Mouse (Mus musculus) intestine, embryonic 14.5 days (tissue): Measurements from ENCODE around the gene Snx30. TPM values are rescaled to one million over a fixed set of nuclear protein-coding genes. Genes with fewer than 3 reads are reported as not detected.

Experiments used
- ATAC-seq: fragments of 200-750 bp; cut with Nextera tagmentation; replicated peaks from 2 replicates; pipeline ENCODE4 v1.8.0; 2017; ENCODE audit warnings: low read depth, moderate number of reproducible peaks, moderate TSS enrichment, moderate library complexity; ENCODE audit not compliant: low FRiP score, low TSS enrichment
- DNase-seq: peaks from one replicate; pipeline ENCODE4 v3.0.0-alpha.2; 2018; ENCODE audit warnings: low spot score
- H3K27ac ChIP-seq: fragments of 300-500 bp; sonication (generic); 2 replicates; pipeline ENCODE4 v1.5.1; 2014; ENCODE audit warnings: low read depth, mild to moderate bottlenecking, control low read depth
- H3K27me3 ChIP-seq: fragments of 300-500 bp; sonication (generic); replicated peaks from 2 replicates; pipeline ENCODE4 v1.6.1; 2014; ENCODE audit warnings: low read length, control low read depth; ENCODE audit not compliant: control insufficient read depth, insufficient read depth
- H3K36me3 ChIP-seq: fragments of 300-500 bp; sonication (generic); 2 replicates; pipeline ENCODE4 v1.6.1; 2014; ENCODE audit warnings: low read length, control low read depth; ENCODE audit not compliant: control insufficient read depth, insufficient read depth
- H3K4me1 ChIP-seq: fragments of 300-500 bp; sonication (generic); replicated peaks from 2 replicates; pipeline ENCODE4 v1.6.1; 2014; ENCODE audit warnings: low read length, control low read depth, mixed read lengths; ENCODE audit not compliant: control insufficient read depth, insufficient read depth
- H3K4me2 ChIP-seq: fragments of 300-500 bp; sonication (generic); 2 replicates; pipeline ENCODE4 v1.6.1; 2014; ENCODE audit warnings: low read length
- H3K4me3 ChIP-seq: fragments of 300-500 bp; sonication (generic); 2 replicates; pipeline ENCODE4 v1.5.1; 2014; ENCODE audit warnings: low read depth, low read length, control low read depth, mixed read lengths
- H3K9ac ChIP-seq: fragments of 300-500 bp; sonication (generic); 2 replicates; pipeline ENCODE4 v1.6.1; 2014; ENCODE audit warnings: mild to moderate bottlenecking, low read length
- H3K9me3 ChIP-seq: fragments of 300-500 bp; sonication (generic); 2 replicates; pipeline ENCODE4 v1.6.1; 2016; ENCODE audit warnings: low read length, control low read depth; ENCODE audit not compliant: control insufficient read depth
- WGBS: fragments of 180-500 bp; shearing (Covaris S2); extraction: QIAGEN DNeasy Blood & Tissue Kit; methylation state at CpG from one replicate; pipeline ENCODE4 v1.1.7; 2014; 5-methylcytosine and 5-hydroxymethylcytosine counted together
- polyA plus RNA-seq: library from polyadenylated mRNA; unstranded; fragments of >200 nt; fragmentation: Nextera tagmentation; extraction: Ambion mirVana; gene quantifications from 2 replicates; pipeline ENCODE4 v1.2.1, GENCODE M21; 2014

The Snx30 gene
- polyA plus RNA-seq, 1 experiment from 2014 or later: 6.8 TPM

- H3K36me3 ChIP-seq: peaks cover 18% of the 10 kb centered on the region
- 25% methylated on average over 7 of the region's 7 CpGs for WGBS
- H3K27me3 ChIP-seq: no peaks in the 10 kb centered on the region
- H3K9ac ChIP-seq: no peak overlapping the region
- 0 out of 2 replicates have a peak, but pooled peaks have one; percentile 34 for ATAC-seq
- 0 out of 2 replicates have a peak, but pooled peaks cover 9% of the 10 kb centered on the region for H3K4me1 ChIP-seq
- H3K4me2 ChIP-seq: peak overlapping the region; percentile 18
- H3K4me3 ChIP-seq: no peak overlapping the region
- peak overlapping the region; percentile 38; the same call in 1 of the 2 replicates for H3K27ac ChIP-seq
- peak; percentile 53 for DNase-seq
- H3K9me3 ChIP-seq: no peaks in the 10 kb centered on the region
Measured at GRCm38 (mm10) chr4:59765385-59766005, 40.1 kb upstream of the Snx30 start.

GRCm38 (mm10) chr4:59767717-59768116, 37.9 kb upstream of the Snx30 start:
- H3K9me3 ChIP-seq: no peaks in the 10 kb centered on the region
- 78% methylated on average over 2 of the region's 2 CpGs for WGBS
- no peak overlapping the region for H3K4me2 ChIP-seq
- ATAC-seq (no peak), DNase-seq (no peak)
- H3K4me1 ChIP-seq: 0 out of 2 replicates have a peak, but pooled peaks cover 9% of the 10 kb centered on the region
- no peak overlapping the region for H3K4me3 ChIP-seq
- no peaks in the 10 kb centered on the region for H3K27me3 ChIP-seq
- no peak overlapping the region for H3K9ac ChIP-seq
- no peak overlapping the region for H3K27ac ChIP-seq
- H3K36me3 ChIP-seq: peaks cover 36% of the 10 kb centered on the region

DNA sequence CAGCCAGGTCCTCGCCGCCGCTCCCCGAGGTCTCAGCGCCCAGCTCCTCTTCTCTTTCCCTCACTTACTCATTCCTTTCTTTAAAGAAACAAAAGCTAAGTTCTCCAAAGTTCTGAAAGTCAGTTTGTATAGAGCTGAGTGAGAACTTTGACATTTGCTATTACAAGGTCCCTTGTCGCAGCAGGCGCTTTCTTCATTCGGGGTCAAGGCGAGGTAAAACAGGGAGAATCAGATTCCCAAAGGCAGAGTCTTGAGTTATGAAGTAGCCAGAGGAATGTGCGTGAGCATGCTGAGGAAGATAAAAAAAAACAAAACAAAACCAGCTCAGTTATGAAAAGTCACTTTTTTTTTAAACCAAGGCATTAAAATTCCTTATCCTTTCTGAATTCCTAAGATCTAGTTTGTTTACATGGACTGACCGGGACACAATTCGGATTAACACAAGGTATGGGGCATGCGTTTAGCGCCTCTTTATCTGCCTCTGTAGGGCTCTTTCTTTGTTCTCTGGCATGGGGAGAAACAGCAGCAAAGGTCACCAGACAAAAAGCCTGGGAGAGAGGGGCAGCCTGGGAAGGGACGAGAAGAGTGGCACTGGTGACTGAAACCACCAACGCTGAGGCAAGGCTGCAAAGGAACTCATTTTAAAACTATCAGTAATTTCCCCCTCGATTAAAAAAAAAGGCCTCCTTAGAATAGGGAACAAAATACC, 33.3 kb upstream of the Snx30 start:
- ATAC-seq: no peak
- no peak overlapping the region for H3K27ac ChIP-seq
- no peak for DNase-seq
- peaks cover 63% of the 10 kb centered on the region for H3K36me3 ChIP-seq
- H3K27me3 ChIP-seq: no peaks in the 10 kb centered on the region
- H3K4me1 ChIP-seq: no peaks in the 10 kb centered on the region
- no peaks in the 10 kb centered on the region for H3K9me3 ChIP-seq
- H3K4me3 ChIP-seq: no peak overlapping the region
- 76% methylated on average over 17 of the region's 17 CpGs for WGBS
- no peak overlapping the region for H3K4me2 ChIP-seq
- H3K9ac ChIP-seq: no peak overlapping the region

DNA sequence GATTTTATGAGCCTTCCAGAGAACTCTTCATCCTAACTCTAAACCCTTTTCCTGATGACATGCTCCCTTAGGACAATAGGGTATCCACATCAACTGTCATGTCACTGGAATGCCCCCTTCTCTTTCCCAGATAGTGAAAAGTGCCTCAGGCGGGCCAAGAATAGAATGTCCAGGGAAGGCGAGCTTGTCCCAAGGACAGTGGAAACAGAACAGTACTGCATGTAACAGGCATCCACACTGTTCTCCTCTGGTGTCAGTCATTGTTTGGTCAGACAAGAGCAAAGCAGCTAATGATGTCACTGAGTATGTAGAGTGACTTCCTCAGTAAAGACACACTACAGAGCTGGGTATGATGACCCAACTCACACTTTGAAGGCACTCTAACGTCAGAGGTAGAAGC, 27.8 kb upstream of the Snx30 start:
- no peaks in the 10 kb centered on the region for H3K9me3 ChIP-seq
- no peaks in the 10 kb centered on the region for H3K27me3 ChIP-seq
- DNase-seq: peak; percentile 28
- H3K4me3 ChIP-seq: no peak overlapping the region
- no peak overlapping the region for H3K4me2 ChIP-seq
- ATAC-seq: no peak
- H3K4me1 ChIP-seq: no peaks in the 10 kb centered on the region
- no peak overlapping the region for H3K27ac ChIP-seq
- no peak overlapping the region for H3K9ac ChIP-seq
- 87% methylated on average over 3 of the region's 3 CpGs for WGBS
- H3K36me3 ChIP-seq: peaks cover 27% of the 10 kb centered on the region

DNA sequence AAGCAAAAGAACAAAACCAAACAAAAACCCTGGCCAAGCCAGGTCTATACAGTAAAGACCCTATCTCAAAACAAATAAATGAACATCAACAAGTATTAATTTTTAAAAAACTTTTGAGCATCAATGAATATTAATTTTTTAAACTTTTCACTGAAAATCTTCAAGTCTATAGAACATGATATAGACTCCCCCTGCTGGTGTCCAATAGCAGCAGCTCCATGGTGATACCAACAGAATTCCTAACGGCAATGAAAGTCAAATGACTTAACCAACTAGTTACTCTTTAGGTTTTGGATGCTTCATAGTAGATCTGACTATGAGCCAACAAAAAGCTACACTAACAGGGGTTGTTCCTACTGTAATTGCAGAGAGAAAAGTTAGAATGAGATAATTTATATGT, 25.1 kb upstream of the Snx30 start:
- no peaks in the 10 kb centered on the region for H3K27me3 ChIP-seq
- H3K9me3 ChIP-seq: no peaks in the 10 kb centered on the region
- H3K4me2 ChIP-seq: no peak overlapping the region
- H3K36me3 ChIP-seq: peaks cover 5% of the 10 kb centered on the region; the same call in 1 of the 2 replicates
- 24% methylated on average over 1 of the region's 1 CpGs for WGBS
- peak; percentile 33 for DNase-seq
- H3K4me1 ChIP-seq: no peaks in the 10 kb centered on the region
- no peak overlapping the region for H3K27ac ChIP-seq
- H3K4me3 ChIP-seq: no peak overlapping the region
- no peak for ATAC-seq
- H3K9ac ChIP-seq: no peak overlapping the region

GRCm38 (mm10) chr4:59782853-59783684, 22.6 kb upstream of the Snx30 start:
- peak overlapping the region; percentile 90 for H3K4me2 ChIP-seq
- ATAC-seq (peak; percentile 72), DNase-seq (no peak)
- no peaks in the 10 kb centered on the region for H3K36me3 ChIP-seq
- H3K9me3 ChIP-seq: no peaks in the 10 kb centered on the region
- H3K27ac ChIP-seq: peak overlapping the region; percentile 67; the same call in 1 of the 2 replicates
- H3K4me1 ChIP-seq: no peaks in the 10 kb centered on the region
- peak overlapping the region; percentile 83 for H3K9ac ChIP-seq
- peak overlapping the region; percentile 94 for H3K4me3 ChIP-seq
- H3K27me3 ChIP-seq: no peaks in the 10 kb centered on the region
- WGBS: under 1% methylated on average over 47 of the region's 47 CpGs

GRCm38 (mm10) chr4:59783685-59784279, 21.9 kb upstream of the Snx30 start:
- ATAC-seq (peak; percentile 96), DNase-seq (peak; percentile 94)
- under 1% methylated on average over 36 of the region's 36 CpGs for WGBS
- no peaks in the 10 kb centered on the region for H3K9me3 ChIP-seq
- peak overlapping the region; percentile 90 for H3K4me2 ChIP-seq
- no peaks in the 10 kb centered on the region for H3K4me1 ChIP-seq
- H3K4me3 ChIP-seq: peak overlapping the region; percentile 94
- H3K9ac ChIP-seq: peak overlapping the region; percentile 83
- H3K27me3 ChIP-seq: no peaks in the 10 kb centered on the region
- H3K27ac ChIP-seq: peak overlapping the region; percentile 67; the same call in 1 of the 2 replicates
- H3K36me3 ChIP-seq: no peaks in the 10 kb centered on the region

DNA sequence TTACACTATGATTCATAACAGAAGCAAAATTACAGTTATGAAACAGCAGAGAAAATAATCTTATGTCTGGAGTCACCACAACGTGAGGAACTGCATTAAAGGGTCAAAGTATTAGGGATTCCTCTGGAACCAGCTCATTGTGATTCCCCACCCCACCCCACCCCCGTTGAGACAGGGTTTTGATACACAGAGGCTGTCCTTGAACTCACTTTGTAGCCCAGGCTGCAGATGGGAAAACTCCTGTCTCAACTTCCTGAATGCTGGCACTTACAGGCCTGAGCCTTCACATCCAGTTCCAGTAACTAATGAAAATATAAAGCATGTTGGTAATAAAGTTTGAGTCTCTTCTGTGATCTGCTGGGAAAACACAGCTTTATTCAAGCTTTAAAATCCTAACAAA, 20.2 kb upstream of the Snx30 start:
- Histone ChIP-seq H3K36me3 (no peaks in the 10 kb centered on the region), H3K27ac (no peak overlapping the region), H3K27me3 (no peaks in the 10 kb centered on the region), H3K4me2 (no peak overlapping the region), H3K9me3 (no peaks in the 10 kb centered on the region), H3K4me3 (no peak overlapping the region), H3K9ac (no peak overlapping the region), H3K4me1 (no peaks in the 10 kb centered on the region)
- ATAC-seq (no peak), DNase-seq (peak; percentile 41)
- WGBS: 32% methylated on average over 2 of the region's 2 CpGs
